Mouse (Mus musculus): Measurements from ENCODE around the gene Sec14l4. TPM values are rescaled to one million over a fixed set of nuclear protein-coding genes. Genes with fewer than 3 reads are reported as not detected.

Sec14l4 gene
- polyA plus RNA-seq, 1 experiment: 0.36 TPM

GRCm38 (mm10) chr11:3993132-3993531 is 38.1 kb upstream of the Sec14l4 start:
- H3K36me3 ChIP-seq (ENCODE audit: control insufficient read depth, insufficient read depth, low read length): no peaks in the 10 kb centered on the region
- TF ChIP-seq CTCF (conservative IDR thresholded peaks at IDR 0.05; ENCODE audit: insufficient read depth, insufficient read length, low read depth, low read length): no peak
- no peak for TF ChIP-seq POLR2A (IDR thresholded peaks at IDR 0.05; ENCODE audit: low read depth, low read length)
- no peak overlapping the region for H3K4me3 ChIP-seq (ENCODE audit: insufficient read depth, low read depth, low read length)
- H3K4me1 ChIP-seq (ENCODE audit: control insufficient read depth, insufficient read depth, low read length): no peaks in the 10 kb centered on the region; the same call in 1 of the 2 replicates
- 57% methylated on average over 6 of the region's 6 CpGs for WGBS
- peak overlapping the region; percentile 86 for H3K27ac ChIP-seq (ENCODE audit: insufficient read depth, low read depth, low read length)
- DNase-seq: peak; percentile 52
- no peaks in the 10 kb centered on the region for H3K27me3 ChIP-seq (replicated peaks; ENCODE audit: control insufficient read depth, insufficient read depth, low read length)

- Histone ChIP-seq H3K27ac (ENCODE audit: insufficient read depth, low read depth, low read length) (peak overlapping the region; percentile 76), H3K4me3 (ENCODE audit: insufficient read depth, low read depth, low read length) (no peak overlapping the region), H3K36me3 (ENCODE audit: control insufficient read depth, insufficient read depth, low read length) (no peaks in the 10 kb centered on the region), H3K27me3 (replicated peaks; ENCODE audit: control insufficient read depth, insufficient read depth, low read length) (no peaks in the 10 kb centered on the region), H3K4me1 (ENCODE audit: control insufficient read depth, insufficient read depth, low read length) (no peaks in the 10 kb centered on the region; the same call in 1 of the 2 replicates)
- WGBS: 74% methylated on average over 6 of the region's 6 CpGs
- TF ChIP-seq CTCF (conservative IDR thresholded peaks at IDR 0.05; ENCODE audit: insufficient read depth, insufficient read length, low read depth, low read length): no peak
- no peak for TF ChIP-seq POLR2A (IDR thresholded peaks at IDR 0.05; ENCODE audit: low read depth, low read length)
- DNase-seq: peak; percentile 55
Measured at GRCm38 (mm10) chr11:3993914-3994313, 37.3 kb upstream of the Sec14l4 start.

GRCm38 (mm10) chr11:3995511-3995910 is 35.8 kb upstream of the Sec14l4 start:
- no peak overlapping the region for H3K4me3 ChIP-seq (ENCODE audit: insufficient read depth, low read depth, low read length)
- no peak for DNase-seq
- H3K27ac ChIP-seq (ENCODE audit: insufficient read depth, low read depth, low read length): peak overlapping the region; percentile 4; the same call in 1 of the 2 replicates
- no peak for TF ChIP-seq CTCF (conservative IDR thresholded peaks at IDR 0.05; ENCODE audit: insufficient read depth, insufficient read length, low read depth, low read length)
- TF ChIP-seq POLR2A (IDR thresholded peaks at IDR 0.05; ENCODE audit: low read depth, low read length): no peak
- no peaks in the 10 kb centered on the region for H3K4me1 ChIP-seq (ENCODE audit: control insufficient read depth, insufficient read depth, low read length)
- no peaks in the 10 kb centered on the region; the same call in 1 of the 2 replicates for H3K36me3 ChIP-seq (ENCODE audit: control insufficient read depth, insufficient read depth, low read length)
- H3K27me3 ChIP-seq (replicated peaks; ENCODE audit: control insufficient read depth, insufficient read depth, low read length): no peaks in the 10 kb centered on the region
- WGBS: 55% methylated on average over 5 of the region's 5 CpGs

GRCm38 (mm10) chr11:3996840-3997239 is 34.4 kb upstream of the Sec14l4 start:
- H3K36me3 ChIP-seq (ENCODE audit: control insufficient read depth, insufficient read depth, low read length): no peaks in the 10 kb centered on the region; the same call in 1 of the 2 replicates
- TF ChIP-seq POLR2A (IDR thresholded peaks at IDR 0.05; ENCODE audit: low read depth, low read length) (no peak), CTCF (conservative IDR thresholded peaks at IDR 0.05; ENCODE audit: insufficient read depth, insufficient read length, low read depth, low read length) (no peak)
- H3K27ac ChIP-seq (ENCODE audit: insufficient read depth, low read depth, low read length): no peak overlapping the region
- no peak overlapping the region for H3K4me3 ChIP-seq (ENCODE audit: insufficient read depth, low read depth, low read length)
- no peaks in the 10 kb centered on the region for H3K4me1 ChIP-seq (ENCODE audit: control insufficient read depth, insufficient read depth, low read length)
- 94% methylated on average over 3 of the region's 3 CpGs for WGBS
- DNase-seq: no peak
- H3K27me3 ChIP-seq (replicated peaks; ENCODE audit: control insufficient read depth, insufficient read depth, low read length): no peaks in the 10 kb centered on the region

GRCm38 (mm10) chr11:3997978-3998720 is 33.1 kb upstream of the Sec14l4 start:
- Histone ChIP-seq H3K4me1 (ENCODE audit: control insufficient read depth, insufficient read depth, low read length) (no peaks in the 10 kb centered on the region), H3K4me3 (ENCODE audit: insufficient read depth, low read depth, low read length) (peak overlapping the region; percentile 2; the same call in 1 of the 2 replicates), H3K27me3 (replicated peaks; ENCODE audit: control insufficient read depth, insufficient read depth, low read length) (no peaks in the 10 kb centered on the region), H3K27ac (ENCODE audit: insufficient read depth, low read depth, low read length) (no peak overlapping the region), H3K36me3 (ENCODE audit: control insufficient read depth, insufficient read depth, low read length) (no peaks in the 10 kb centered on the region; the same call in 1 of the 2 replicates)
- DNase-seq: no peak
- no peak for TF ChIP-seq CTCF (conservative IDR thresholded peaks at IDR 0.05; ENCODE audit: insufficient read depth, insufficient read length, low read depth, low read length)
- TF ChIP-seq POLR2A (IDR thresholded peaks at IDR 0.05; ENCODE audit: low read depth, low read length): no peak
- WGBS: 31% methylated on average over 66 of the region's 66 CpGs

- Histone ChIP-seq H3K27ac (ENCODE audit: insufficient read depth, low read depth, low read length) (no peak overlapping the region), H3K4me3 (ENCODE audit: insufficient read depth, low read depth, low read length) (no peak overlapping the region), H3K27me3 (replicated peaks; ENCODE audit: control insufficient read depth, insufficient read depth, low read length) (no peaks in the 10 kb centered on the region), H3K4me1 (ENCODE audit: control insufficient read depth, insufficient read depth, low read length) (no peaks in the 10 kb centered on the region), H3K36me3 (ENCODE audit: control insufficient read depth, insufficient read depth, low read length) (no peaks in the 10 kb centered on the region; the same call in 1 of the 2 replicates)
- DNase-seq: peak; percentile 45
- WGBS: 56% methylated on average over 5 of the region's 5 CpGs
- no peak for TF ChIP-seq POLR2A (IDR thresholded peaks at IDR 0.05; ENCODE audit: low read depth, low read length)
- no peak for TF ChIP-seq CTCF (conservative IDR thresholded peaks at IDR 0.05; ENCODE audit: insufficient read depth, insufficient read length, low read depth, low read length)
Measured at GRCm38 (mm10) chr11:3999547-3999946, 31.7 kb upstream of the Sec14l4 start.

GRCm38 (mm10) chr11:4001603-4002002 is 29.7 kb upstream of the Sec14l4 start:
- peak; percentile 75 for DNase-seq
- no peak overlapping the region for H3K4me3 ChIP-seq (ENCODE audit: insufficient read depth, low read depth, low read length)
- no peaks in the 10 kb centered on the region for H3K27me3 ChIP-seq (replicated peaks; ENCODE audit: control insufficient read depth, insufficient read depth, low read length)
- H3K4me1 ChIP-seq (ENCODE audit: control insufficient read depth, insufficient read depth, low read length): no peaks in the 10 kb centered on the region
- no peak overlapping the region for H3K27ac ChIP-seq (ENCODE audit: insufficient read depth, low read depth, low read length)
- WGBS: 6% methylated on average over 5 of the region's 5 CpGs
- TF ChIP-seq POLR2A (IDR thresholded peaks at IDR 0.05; ENCODE audit: low read depth, low read length) (no peak), CTCF (conservative IDR thresholded peaks at IDR 0.05; ENCODE audit: insufficient read depth, insufficient read length, low read depth, low read length) (peak; percentile 92)
- H3K36me3 ChIP-seq (ENCODE audit: control insufficient read depth, insufficient read depth, low read length): no peaks in the 10 kb centered on the region; the same call in 1 of the 2 replicates
